Mouse (Mus musculus): ENCODE results near the gene Zfp335.

GRCm38 (mm10) chr2:164850061-164850460 lies 61.5 kb downstream of the Zfp335 start:
- no peak for TF ChIP-seq CTCF (IDR thresholded peaks at IDR 0.05; ENCODE audit: control insufficient read depth, insufficient read depth, insufficient replicate concordance, low read depth, low read length)
- TF ChIP-seq POLR2A (IDR thresholded peaks at IDR 0.05; ENCODE audit: control insufficient read depth, low read depth, low read length): no peak
